Mouse (Mus musculus) left cerebral cortex, postnatal 10 days (tissue): ENCODE measurements around the gene Khnyn. TPM values are rescaled to one million over a fixed set of nuclear protein-coding genes. Genes with fewer than 3 reads are reported as not detected.

Source experiments
- total RNA-seq, 2 experiments: library from RNA; stranded (reverse); gene quantifications; 2 replicates each; pipeline ENCODE4 v1.2.3; 2021

Khnyn gene
- total RNA-seq, 2 experiments from 2014 or later, result 9.8 to 11.3 TPM

Other genes starting within 250 kb of the Khnyn start
- gene Ipo4, start 249.0 kb upstream of the Khnyn start, total RNA-seq, result 100 to 1,000 TPM; 141 to 164 TPM
- gene Gm49378, start 247.1 kb upstream of the Khnyn start, total RNA-seq, result 1 to 10 TPM; 3.2 to 5.5 TPM
- 10 to 100 TPM; 43.1 to 45.0 TPM for gene Tm9sf1, start 241.1 kb upstream of the Khnyn start, total RNA-seq
- under 1 TPM; 0.75 to 0.85 TPM for gene Tssk4, start 234.8 kb upstream of the Khnyn start, total RNA-seq
- gene Mdp1, start 224.4 kb upstream of the Khnyn start, total RNA-seq, result 10 to 100 TPM; 43.7 to 48.4 TPM
- 10 to 100 TPM; 27.6 to 27.9 TPM for gene Gmpr2, start 213.0 kb upstream of the Khnyn start, total RNA-seq
- 100 to 1,000 TPM; 355 to 367 TPM for gene Nedd8, start 212.8 kb upstream of the Khnyn start, total RNA-seq
- 10 to 100 TPM; 13.9 to 16.0 TPM for gene Tinf2, start 203.1 kb upstream of the Khnyn start, total RNA-seq
- under 1 TPM in 1 of 2 experiments, not detected in 1; 0.24 TPM for gene Tgm1, start 171.0 kb upstream of the Khnyn start, total RNA-seq
- 10 to 100 TPM; 46.6 to 48.2 TPM for gene Rabggta, start 162.7 kb upstream of the Khnyn start, total RNA-seq
- gene Dhrs1, start 139.3 kb upstream of the Khnyn start, total RNA-seq, result 10 to 100 TPM; 93.2 to 94.9 TPM
- gene Nop9, start 139.3 kb upstream of the Khnyn start, total RNA-seq, result 10 to 100 TPM; 15.8 to 18.5 TPM
- gene Cideb, start 126.5 kb upstream of the Khnyn start, total RNA-seq, result under 1 TPM; 0.49 to 0.84 TPM
- under 1 TPM; 0.41 to 0.43 TPM for gene Ltb4r2, start 123.5 kb upstream of the Khnyn start, total RNA-seq
- gene Ltb4r1, start 119.0 kb upstream of the Khnyn start, total RNA-seq, result under 1 TPM; 0.51 to 0.64 TPM
- gene Adcy4, start 100.9 kb upstream of the Khnyn start, total RNA-seq, result 1 to 10 TPM; 3.3 to 4.0 TPM
- gene Ripk3, start 96.1 kb upstream of the Khnyn start, total RNA-seq, result 1 to 10 TPM; 2.0 to 2.6 TPM
- 1 to 10 TPM; 3.9 to 4.1 TPM for gene Nfatc4, start 61.8 kb upstream of the Khnyn start, total RNA-seq
- 10 to 100 TPM; 12.3 to 13.1 TPM for gene Nynrin, start 30.9 kb upstream of the Khnyn start, total RNA-seq
- gene Cbln3, start 555 bp upstream of the Khnyn start, total RNA-seq, result under 1 TPM; 0.28 to 0.65 TPM
- 10 to 100 TPM; 90.4 to 96.1 TPM for gene Sdr39u1, start 15.3 kb downstream of the Khnyn start, total RNA-seq
- gene Cma1, start 59.7 kb downstream of the Khnyn start, total RNA-seq, result under 1 TPM in 1 of 2 experiments, not detected in 1; 0.43 TPM
- gene Cma2, start 66.0 kb downstream of the Khnyn start, total RNA-seq, result not detected
- gene Mcpt1, start 133.0 kb downstream of the Khnyn start, total RNA-seq, result not detected
- gene Mcpt9, start 145.5 kb downstream of the Khnyn start, total RNA-seq, result not detected
- gene Mcpt2, start 157.1 kb downstream of the Khnyn start, total RNA-seq, result not detected
- not detected for gene Mcpt4, start 177.4 kb downstream of the Khnyn start, total RNA-seq
- not detected for gene Mcpt8, start 200.3 kb downstream of the Khnyn start, total RNA-seq
- not detected for gene Ctsg, start 217.6 kb downstream of the Khnyn start, total RNA-seq
- not detected for gene Gzme, start 235.7 kb downstream of the Khnyn start, total RNA-seq
- gene Gzmd, start 247.7 kb downstream of the Khnyn start, total RNA-seq, result not detected